Mouse (Mus musculus) right cerebral cortex, adult 18-20 months (tissue): ENCODE data around the gene Mpp2.

Experiments
- DNase-seq: peaks from one replicate; pipeline ENCODE4 v3.0.0; 2022; ENCODE audit warnings: mixed read lengths

Gene Mpp2

DNA sequence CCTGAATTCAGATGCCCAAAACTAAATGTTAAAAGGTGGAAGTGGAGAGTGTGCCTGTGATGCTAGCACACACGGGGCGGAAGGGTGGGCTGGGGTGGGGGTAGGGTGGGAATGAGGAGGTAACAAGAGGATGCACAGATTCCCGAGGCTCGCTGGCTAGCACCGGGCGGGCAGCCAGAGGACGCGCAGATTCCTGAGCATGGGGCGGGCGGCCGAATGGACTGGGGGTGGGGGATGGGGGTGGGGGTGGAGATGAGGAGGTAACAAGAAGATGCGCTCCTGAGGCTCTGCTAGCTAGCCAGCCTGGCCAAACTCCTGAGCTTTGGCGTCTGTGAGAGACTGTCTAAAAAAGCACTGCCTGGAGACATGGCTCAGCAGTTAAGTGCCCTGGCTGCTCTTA, 17.9 kb downstream of the Mpp2 start:
- no peak for DNase-seq

DNA sequence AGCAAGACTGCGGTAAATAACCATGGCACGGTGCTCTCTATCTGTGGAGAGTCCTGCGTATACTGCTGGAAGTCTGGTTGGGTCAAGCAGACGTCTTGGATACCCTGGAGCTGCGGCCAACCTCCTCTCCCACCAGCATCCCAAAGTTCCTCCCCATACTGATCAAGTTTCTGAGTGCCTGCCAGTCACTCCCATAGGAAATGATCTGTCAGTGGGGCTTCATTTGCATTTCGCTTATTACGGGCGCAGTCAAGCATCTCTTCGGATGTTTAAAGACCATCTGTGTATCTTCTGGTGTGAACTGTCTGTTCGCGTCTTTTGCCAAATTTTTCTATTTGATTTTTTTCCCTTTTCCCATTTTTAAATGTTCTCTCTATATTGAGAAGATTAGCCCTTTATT, 18.7 kb downstream of the Mpp2 start:
- no peak for DNase-seq

DNA sequence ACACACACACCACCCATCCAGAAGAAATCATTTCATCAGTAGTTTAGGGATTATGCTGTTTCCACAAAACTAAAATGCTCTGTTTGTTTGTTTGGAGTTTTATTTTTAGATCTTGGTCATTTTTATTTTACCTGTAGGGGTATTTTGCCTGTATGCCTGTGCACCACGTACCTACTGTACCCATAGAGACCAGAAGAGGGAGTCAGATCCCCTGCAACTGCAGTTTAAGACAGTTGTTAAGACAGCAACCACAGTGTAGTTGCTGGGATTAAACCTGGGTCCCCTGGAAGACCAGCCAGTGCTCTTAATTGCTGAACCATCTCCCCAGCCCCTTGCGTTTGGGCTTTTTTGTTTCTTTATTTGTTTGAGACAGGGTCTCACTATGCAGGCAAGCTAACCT, 19.3 kb downstream of the Mpp2 start:
- no peak for DNase-seq

DNA sequence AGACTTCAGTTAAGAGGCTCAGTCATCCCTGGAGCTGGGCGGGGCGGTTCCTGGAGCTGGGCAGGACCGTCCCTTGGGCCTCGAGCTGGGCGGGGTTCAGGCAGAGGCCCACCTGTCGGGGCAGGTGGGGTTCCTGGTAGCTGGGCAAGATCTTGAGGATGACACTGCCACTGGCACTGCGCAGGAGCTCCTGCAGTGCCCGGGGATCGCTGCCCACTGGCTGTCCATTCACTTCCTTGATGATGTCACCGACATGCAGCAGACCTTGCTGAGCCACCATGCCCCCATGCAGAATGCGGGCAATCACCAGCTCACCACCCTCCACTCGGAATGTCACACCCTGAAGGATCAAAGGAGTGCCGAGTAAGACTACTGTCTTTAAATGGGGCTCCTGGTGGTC, 25.2 kb downstream of the Mpp2 start:
- DNase-seq = no peak

DNA sequence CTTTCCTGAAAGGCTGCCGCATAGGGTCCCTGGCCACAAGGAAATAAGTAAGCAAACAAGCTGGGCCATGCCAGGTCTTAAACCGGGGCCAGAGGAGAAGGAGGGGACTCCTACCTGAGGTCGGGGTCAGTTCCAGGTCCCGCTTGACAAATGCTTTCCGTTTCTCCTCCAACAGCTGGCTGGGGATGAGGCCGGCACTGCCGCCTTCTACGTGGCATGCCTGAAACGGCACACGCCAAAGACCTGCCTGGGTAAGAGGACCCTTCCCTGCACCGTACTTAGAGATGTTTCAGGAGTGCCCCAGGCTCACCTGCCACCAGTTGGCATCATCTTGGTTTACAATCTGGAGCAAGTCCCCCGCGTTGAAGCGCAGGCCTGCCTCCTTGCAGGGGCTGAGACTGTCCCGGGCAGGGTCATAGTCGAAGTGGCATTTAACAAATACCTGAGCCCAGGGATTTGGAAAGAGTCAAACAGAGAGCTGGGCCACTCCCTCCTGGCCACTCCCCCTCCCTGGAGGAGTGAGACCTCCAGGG, 26.3 kb downstream of the Mpp2 start:
- DNase-seq = no peak

DNA sequence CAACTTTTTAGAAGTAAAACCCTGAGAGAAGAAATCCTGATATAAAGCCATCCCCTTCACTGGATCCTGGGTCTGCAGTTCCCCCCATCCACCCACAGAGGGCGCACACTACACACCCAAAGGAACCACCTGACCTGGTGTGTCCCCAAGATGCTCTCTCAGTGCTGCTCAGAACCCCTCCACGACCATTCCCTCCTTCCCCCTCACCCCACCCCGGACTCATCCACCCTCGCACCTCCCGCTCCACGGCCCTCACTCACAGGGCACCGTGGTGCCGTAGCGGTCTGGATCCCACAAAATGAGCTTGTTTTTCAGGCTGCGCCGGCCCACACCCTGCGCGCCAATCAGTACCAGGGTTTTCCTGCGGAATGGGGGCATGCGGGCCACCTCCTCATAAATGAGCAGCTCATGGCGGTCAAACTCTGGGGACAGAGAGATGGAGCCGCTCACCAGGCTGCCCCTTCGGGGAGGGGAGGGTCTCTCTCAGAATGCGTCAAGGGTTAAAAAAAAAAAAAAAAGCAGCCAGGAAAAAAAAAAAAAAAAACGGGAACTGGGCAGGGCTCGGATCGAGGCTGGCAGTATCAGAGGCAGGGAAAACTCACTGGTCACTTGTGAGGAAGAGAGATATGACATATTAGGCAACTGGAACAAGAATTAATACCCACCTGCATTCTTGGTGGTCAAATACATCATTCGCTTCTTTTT, 26.9 kb downstream of the Mpp2 start:
- peak; percentile 79 for DNase-seq

DNA sequence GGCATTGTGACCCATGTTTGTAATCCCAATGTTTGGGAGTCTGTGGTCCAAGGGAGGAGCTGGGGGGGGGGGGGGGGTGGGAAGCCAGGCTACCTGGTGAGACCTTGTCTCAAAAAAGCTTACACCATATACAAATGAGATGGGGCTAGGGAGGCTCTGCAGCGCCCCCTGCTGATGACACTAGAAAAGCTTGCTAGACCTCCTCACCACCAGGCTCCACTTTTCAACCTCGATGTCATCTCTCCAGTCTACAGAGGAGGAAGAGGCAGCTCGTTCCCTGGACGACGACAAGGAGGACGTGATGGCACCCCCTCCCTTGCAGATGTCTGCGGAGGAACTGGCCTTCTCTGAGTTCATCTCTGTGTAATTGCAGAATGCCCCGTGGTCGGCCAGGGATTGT, 34.5 kb downstream of the Mpp2 start:
- DNase-seq = peak; percentile 39

DNA sequence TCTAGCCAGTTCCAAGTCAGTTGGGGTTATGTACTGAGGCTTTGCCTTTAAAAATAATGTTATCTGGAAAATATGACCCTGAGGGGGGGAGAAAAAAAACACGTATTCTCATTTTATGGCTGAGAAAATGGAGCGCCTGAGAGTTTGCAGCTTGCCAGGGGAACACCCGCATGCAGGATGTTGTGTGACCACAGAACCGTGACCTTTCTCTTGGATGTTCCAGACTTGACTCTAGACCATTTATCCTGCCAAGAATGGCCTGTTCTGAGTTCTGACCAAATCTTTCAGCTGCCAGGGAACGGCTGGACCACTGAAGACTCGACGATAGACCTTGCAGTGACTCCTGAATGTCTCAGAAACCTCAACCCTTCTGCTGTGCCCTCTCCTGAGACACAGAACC, 35.1 kb downstream of the Mpp2 start:
- DNase-seq = no peak

DNA sequence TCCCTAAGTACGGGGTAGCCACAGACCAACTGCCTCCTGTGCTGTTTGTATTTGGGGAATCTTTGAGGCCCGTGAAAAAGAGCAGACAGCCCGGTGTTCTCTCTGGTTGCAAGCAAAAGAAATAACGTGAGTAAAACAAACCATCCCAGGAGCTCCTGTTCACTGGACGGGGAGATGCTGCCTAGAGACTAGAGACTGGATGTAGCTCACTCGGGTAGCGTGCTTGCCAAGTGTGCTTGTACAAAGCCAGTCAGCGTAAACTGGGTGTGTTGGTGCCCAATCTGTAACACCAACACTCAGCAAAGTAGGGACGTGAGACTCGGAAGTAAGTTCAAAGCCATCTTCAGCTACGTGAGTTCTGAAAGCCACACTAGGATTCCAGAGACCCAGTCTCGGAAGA, 35.6 kb downstream of the Mpp2 start:
- DNase-seq = no peak

DNA sequence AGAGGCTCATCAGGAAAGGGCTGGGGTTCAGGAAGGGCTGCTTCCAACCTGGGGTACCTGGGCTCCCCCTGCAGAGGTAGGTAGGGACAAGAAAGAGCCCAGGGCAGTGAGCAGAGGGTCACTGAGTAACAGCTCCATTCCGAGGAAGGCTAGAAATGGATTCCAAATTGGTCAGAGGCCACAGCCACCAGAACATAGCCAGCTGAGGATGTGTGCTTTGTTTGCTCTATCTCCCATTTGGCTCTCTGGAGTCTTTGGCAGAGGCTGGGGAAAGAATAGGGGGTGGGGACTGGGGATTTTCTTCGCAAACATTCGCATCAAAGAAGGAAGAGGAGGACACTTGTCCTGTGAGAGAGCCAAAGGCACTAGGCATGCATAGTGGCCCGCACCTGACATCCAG, 36.4 kb downstream of the Mpp2 start:
- no peak for DNase-seq

DNA sequence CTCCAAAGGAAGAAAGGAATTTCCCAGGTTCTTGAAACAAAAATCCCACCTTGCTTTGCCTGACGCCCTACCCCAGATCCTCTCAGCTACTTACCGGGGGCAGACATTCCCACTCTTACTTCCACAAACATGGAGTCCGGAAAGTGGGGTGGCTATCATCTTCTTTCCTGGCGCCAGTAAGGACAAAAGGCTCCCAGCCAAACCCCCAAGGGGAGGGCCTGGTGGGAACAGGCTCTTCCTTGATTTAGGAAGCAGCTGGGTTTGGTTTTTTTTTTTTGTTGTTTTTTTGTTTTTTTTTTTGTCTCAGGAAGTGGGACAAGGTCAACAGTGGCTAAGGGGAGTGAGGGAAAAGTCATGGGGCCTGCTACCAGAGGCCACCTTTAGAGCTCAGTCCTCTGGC, 36.8 kb downstream of the Mpp2 start:
- DNase-seq = no peak

DNA sequence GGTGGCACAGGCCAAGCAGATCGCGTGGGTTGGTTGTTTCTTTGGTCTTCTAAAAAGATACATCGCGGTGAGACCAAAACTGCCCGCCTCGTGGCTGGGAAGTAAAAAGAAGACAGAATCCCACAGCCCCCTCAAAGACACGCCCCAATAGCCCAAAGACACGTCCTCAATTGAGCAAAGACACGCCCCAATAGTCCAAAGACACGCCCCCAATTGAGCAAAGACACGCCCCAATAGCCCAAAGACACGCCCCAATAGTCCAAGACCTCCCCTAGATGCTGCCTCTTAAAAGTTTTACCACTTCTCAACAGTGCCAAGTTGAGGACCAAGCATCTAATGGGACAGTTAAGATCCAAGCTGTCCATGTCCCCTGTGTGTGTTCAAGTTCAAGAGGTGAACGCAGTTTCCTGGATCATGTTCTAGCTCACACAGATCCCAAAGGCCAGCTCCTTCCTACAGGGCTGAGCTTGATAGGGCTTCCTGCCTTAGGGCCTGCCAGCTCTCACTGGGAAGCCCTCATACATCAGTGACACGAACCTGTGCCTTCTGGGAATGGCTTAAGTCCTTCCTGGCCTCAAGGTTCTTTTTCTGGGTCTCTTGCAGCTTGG, 38.3 kb downstream of the Mpp2 start:
- no peak for DNase-seq

DNA sequence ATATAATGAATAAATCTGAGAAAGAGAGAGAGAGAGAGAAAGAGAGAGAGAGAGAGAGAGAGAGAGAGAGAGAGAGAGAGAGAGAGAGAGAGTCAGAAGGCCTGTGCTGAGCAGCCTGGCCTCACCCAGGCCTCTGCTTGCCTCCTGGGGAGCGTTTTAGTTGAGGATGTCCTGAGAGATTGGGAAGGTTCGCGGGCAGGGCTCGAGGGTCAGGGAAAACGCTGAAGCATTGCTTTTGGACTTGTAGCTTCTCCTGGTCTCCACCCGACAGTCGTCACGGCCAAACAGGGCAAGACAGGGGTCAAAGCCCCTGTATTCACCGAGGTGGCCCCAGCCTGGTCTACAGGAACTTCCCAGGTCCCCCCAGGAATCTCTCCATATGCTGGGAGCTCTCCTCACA, 41.7 kb downstream of the Mpp2 start:
- DNase-seq = no peak

DNA sequence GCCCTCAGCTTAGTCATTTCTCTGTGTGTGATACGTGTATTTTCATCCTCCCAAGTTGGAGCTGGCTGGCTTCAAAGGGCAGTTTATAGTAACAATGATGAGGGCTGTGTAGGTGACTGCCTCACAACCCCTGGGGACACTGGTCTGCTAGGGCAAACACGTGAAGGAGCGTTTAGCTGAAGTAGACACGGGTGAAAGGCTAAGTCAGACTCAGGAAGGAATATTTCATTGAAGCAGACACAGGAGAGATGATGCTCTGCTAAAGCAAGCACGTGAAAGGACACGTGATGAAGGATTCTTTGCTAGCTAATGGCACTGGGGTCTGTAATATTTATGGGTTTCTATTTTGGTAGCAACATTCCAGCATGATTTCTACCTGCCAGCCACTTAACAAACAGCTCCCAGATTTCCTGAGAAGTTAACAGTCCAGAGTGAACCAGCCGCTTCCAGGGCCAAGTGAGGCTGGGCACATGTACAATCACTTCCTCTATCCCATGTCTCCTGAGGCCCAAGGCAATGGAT, 43.6 kb downstream of the Mpp2 start:
- no peak for DNase-seq

DNA sequence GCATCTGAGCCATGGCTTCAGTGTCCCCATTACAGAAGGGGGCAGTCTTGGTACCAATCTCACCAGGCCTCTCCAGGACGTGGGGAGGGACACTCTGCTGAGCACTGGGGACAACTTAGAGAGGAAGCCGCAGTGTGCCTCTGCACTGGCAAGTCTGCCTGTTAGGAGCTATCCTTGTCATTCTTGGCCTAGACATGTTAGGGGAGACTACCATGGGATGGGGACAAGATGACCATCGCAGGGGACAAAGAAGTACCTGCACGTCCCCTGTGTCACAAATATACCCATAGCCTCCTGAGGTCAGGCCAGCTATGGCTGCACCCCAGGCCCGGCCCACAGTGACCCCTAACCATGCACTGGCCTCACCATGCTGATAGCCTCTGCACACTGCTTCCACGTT, 44.9 kb downstream of the Mpp2 start:
- no peak for DNase-seq

DNA sequence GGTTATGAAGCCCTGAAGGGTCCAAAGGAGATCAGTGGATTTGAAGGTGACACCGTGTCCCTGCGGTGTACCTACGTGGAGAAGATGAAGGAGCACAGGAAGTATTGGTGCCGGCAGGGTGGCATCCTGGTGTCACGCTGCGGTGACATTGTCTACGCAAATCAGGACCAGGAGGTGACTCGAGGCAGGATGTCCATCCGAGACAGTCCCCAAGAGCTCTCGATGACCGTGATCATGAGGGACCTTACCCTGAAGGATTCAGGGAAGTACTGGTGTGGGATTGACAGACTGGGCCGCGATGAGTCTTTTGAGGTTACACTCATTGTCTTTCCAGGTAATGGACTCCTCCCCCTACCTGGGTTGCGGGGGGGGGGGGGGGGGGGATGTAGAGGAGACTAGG, 45.3 kb downstream of the Mpp2 start:
- no peak for DNase-seq

DNA sequence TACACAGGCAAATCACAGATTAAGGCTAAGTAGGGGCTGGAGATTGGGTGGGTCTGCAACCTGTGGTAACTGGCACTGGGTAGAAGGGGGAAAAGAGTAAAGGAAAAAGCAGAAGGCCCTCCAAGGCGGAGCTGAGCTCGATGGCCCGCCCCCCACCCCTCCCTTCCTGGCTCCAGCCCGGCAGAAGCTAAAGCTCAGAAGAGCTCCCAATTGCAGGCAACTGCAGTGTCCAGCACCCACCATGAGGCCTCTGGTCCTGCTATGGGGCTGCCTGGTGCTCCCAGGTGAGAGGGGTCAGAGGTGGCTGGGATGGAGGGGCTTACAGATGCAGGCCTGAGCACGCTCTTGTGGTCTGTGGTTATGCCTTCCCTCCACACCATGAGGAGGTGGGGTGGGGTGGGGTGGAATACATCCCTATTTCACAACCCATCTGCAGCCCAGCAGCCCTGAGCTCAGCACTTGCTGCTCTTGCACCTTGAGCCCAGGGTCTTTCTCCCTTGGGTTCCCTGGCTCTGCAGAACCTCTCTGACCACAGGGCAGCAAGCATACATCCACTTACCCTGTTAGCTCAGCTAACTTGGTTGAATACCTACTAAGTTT, 46.9 kb downstream of the Mpp2 start, which contains the start of gene Cd300lg:
TSS of gene Cd300lg (plus strand) at position 160 of the 600 bp plus-strand sequence.
- no peak for DNase-seq

DNA sequence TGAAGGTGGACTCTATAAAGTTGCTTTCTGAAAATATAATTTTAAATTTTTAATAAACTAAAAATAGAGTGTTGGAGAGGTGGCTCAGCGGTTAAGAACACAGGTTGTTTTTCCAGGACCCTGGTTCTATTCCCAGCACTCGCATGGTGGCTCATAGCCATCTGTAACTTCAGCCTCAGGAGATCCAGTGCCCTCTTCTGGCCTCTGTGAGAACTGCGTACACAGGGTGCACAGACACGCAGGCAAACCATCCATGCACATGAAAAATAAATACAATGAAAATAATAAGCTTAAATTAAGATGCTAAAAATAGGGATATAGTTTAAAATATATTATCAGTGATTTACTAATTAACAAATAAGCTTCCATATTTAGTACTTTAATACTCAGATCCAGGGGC, 47.7 kb downstream of the Mpp2 start:
- DNase-seq = no peak

DNA sequence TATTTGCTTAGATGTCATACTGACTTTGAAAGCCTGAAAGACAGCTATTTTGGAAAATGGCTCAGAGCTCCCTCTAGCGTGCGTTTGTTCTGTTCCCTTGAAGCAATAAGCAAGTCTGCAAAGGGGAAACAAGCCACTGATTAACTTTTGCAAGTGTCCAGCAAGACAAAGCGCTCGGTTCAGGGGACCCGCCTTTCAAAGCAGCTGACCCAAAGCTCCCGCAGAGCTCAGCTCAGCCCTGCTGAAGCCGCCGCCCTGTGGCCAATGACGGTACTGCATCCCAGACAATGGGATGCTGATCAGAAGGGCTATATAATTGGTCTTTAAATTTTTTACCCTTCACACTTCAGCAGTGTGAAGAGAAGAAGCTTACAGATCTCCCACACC, 48.2 kb downstream of the Mpp2 start:
- peak; percentile 51 for DNase-seq

DNA sequence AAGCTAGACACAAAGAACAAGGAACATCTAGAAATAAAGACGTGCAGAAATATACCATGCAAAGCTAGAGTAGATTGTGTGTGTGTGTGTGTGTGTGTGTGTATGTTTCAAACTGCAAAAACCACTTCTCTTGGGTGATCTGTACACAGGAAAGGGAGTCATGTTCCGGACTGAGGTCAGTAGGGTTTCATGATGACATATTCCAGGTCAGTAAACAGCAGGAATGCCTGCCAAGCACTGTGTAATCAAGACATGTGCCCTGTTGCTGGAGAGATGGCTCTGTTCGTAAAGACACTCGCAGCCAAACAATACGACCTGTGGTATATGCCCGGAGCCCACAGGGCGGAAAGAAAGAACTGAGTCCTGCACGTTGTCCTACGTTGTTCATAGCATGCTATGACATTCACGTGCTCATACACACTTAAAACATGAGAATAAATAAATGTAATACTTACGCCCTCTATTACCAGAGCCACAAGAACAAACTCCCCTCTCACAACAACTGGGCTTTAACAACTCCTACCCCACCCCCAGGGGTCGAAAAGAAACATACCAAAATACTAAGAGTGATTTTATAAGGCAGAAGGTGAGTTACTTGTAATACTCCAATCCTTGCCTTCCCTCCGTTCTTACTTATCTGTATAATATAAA, 48.7 kb downstream of the Mpp2 start:
- DNase-seq = no peak

DNA sequence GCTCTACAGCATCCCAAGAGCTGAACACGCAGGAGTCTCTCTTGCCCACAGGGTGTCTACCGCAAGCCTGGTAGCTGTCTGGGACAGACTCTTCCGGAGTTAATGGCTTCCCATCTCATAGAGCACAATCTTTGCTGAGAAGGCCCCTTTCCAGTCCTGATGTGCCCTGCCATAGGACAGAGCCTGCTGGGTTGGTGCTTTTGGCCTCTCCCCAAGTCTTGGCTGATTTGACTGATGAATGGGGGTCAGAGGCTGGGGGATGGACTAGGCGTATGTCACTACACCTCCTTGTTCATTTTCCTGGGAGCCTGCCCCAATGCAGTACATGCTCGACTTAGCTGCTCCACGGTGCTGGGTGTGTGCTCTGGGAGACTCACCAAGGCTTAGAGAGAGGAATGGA, 50.5 kb downstream of the Mpp2 start:
- DNase-seq = no peak

DNA sequence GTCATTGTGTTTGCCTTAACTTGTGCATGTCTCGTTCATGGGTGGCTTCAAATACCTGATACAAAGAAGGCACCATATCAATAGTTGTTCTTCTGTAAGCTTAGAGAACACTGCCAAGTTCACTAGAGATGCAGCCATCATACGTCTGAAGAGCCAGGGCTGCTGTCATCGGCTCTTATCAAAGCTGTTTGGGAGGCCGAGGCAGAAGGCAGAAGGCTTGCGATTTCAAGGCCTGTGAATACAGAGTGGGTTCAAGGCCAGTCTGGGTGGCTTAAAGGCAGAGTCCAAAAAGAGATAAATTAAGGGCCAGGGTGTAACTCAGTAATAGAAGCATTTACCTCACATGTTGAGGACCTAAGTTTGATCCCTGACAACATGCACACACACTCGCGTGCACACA, 52.0 kb downstream of the Mpp2 start:
- DNase-seq = no peak

DNA sequence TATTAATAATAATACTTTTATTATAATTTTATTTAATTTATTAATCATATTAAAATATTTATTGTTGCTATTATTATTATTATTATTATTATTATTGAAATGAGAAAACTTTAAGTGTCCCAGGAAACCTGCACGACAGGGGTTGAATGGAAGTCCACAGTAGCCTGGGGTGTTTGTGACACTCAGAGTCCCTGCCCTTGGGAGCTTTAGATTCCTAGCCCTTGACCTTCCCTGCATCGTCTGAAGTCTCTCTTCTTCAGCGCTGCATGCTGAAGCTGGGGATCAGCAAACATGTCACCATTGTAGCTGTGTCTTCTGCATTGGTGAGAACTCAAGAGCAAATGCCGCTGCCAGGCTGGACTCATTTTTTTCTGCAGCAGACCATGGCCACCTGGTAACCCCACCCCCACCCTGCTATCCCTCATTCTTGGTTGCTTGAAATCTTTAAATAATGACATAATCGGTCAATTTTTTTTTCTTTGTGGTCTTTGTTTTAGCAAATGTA, 52.8 kb downstream of the Mpp2 start:
- DNase-seq = no peak
